Comparison of ENCODE assay signal across 13 mouse cellular contexts in the genomic region with DNA sequence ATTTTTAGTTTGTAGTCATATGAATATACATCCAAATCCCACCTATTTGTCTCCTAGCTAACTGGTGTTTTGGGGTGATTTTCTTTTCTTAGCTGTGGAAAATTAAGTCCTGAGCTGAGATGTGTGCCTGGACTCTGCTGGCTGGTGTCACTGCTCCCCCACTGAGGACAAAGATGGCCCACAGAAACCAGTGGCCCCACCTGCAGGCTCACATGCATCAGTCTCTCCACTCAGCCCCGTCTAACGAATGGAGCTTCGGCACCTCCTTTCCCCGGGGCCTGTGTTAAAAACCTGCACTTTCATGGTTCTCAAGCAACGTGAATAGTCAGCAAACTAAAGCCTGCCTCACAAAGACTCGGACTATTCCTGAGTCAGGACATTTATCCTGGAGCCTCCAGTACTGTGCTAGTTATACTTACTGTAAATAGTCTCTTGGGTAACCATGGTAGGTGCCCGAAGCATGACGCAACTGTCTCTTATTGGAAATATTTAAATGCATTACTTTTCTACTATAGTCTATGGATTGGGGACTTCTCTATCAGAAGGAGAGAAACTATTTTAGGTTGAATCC. TPM values are rescaled to one million over a fixed set of nuclear protein-coding genes. Genes with fewer than 3 reads are reported as not detected.
DNase-seq lines count a peak whose midpoint lies in the region; ATAC-seq lines count a peak whose summit lies in the region.
"Had no signal": no experiment of that assay in that cellular context is flagged by ENCODE, and none has a peak within 500 bp of the region (broad histone marks: within the 10 kb centered on the region; RNA-seq: fewer than 3 reads in every experiment).

No protein-coding gene starts in this region.

- no peak overlapping the region for H3K9ac ChIP-seq in neural tube, embryonic 13.5 days
- H3K9ac ChIP-seq: intestine, embryonic 15.5 days; liver, postnatal 0 days had no signal

- no peak overlapping the region for H3K4me3 ChIP-seq in neural tube, embryonic 13.5 days
- H3K4me3 ChIP-seq: hindbrain, embryonic 10.5 days; intestine, embryonic 15.5 days; megakaryocyte, embryonic 14.5 days had no signal

- 0 out of 2 replicates have a peak overlapping the region, but pooled peaks have one; percentile 18 for H3K27ac ChIP-seq in neural tube, embryonic 13.5 days (replicated peaks)
- H3K27ac ChIP-seq: hindbrain, embryonic 10.5 days; intestine, embryonic 15.5 days had no signal

- peak; percentile 33; the same call in 1 of the 2 replicates for ATAC-seq in frontal cortex, adult (ENCODE audit: low TSS enrichment)
- peak; percentile 32; the same call in 1 of the 2 replicates for ATAC-seq in neural tube, embryonic 13.5 days (ENCODE audit: low read depth)
- ATAC-seq: activated CD4-positive, CD25-positive, alpha-beta regulatory T cell, adult 4 months; intestine, embryonic 15.5 days; liver, postnatal 0 days had no signal

- H3K4me2 ChIP-seq in neural tube, embryonic 13.5 days, result no peak overlapping the region
- H3K4me2 ChIP-seq: intestine, embryonic 15.5 days had no signal

- 0 out of 2 replicates have a peak, but pooled peaks cover 3% of the 10 kb centered on the region for H3K4me1 ChIP-seq in neural tube, embryonic 13.5 days (replicated peaks)
- H3K4me1 ChIP-seq: hindbrain, embryonic 10.5 days; intestine, embryonic 15.5 days had no signal

- no peaks in the 10 kb centered on the region for H3K27me3 ChIP-seq in neural tube, embryonic 13.5 days
- H3K27me3 ChIP-seq: intestine, embryonic 15.5 days; megakaryocyte, embryonic 14.5 days had no signal

- DNase-seq in frontal cortex, postnatal 25 days (ENCODE audit: low spot score in 2 of 2), result no peak
- no peak for DNase-seq in neural tube, embryonic 10.5 days (ENCODE audit: extremely low spot score, low spot score)
- peak; percentile 31 to 33 for DNase-seq in cerebellum, adult 18-20 months
- DNase-seq in cerebellum, postnatal 36 days, result peak; percentile 27 to 30
- DNase-seq in adrenal gland, postnatal 10 days, result no peak
- DNase-seq: liver had no signal

- H3K9me3 ChIP-seq in neural tube, embryonic 13.5 days, result no peaks in the 10 kb centered on the region
- H3K9me3 ChIP-seq: hindbrain, embryonic 10.5 days; intestine, embryonic 15.5 days; megakaryocyte, embryonic 14.5 days had no signal

- 75% methylated on average over 8 of the region's 8 CpGs for WGBS in neural tube, embryonic 13.5 days

- H3K36me3 ChIP-seq in neural tube, embryonic 13.5 days, result peaks cover 60% of the 10 kb centered on the region

RNA-seq across cellular contexts. Expression of gene Phtf1, which starts 39.1 kb away (rescaled TPM):
- polyA plus RNA-seq in neural tube, embryonic 13.5 days (2015; fragmentation: Nextera tagmentation; extraction: Ambion mirVana), result 28.6 and 30.4 TPM in 2 replicates
- 10 to 100 TPM; 16.4 to 19.4 TPM for total RNA-seq in adrenal gland, postnatal 10 days (2021)

Comparison
In these comparisons a context has a peak if more than half of its experiments do, and no peak if none do; other contexts are left out.
1. DNase-seq: peak in cerebellum, adult 18-20 months (2 of 2) and cerebellum, postnatal 36 days (2 of 2); none in frontal cortex, postnatal 25 days (0 of 2), neural tube, embryonic 10.5 days (single experiment) and adrenal gland, postnatal 10 days (single experiment).